Mouse (Mus musculus): ENCODE data around the gene Stxbp5. TPM values are rescaled to one million over a fixed set of nuclear protein-coding genes. Genes with fewer than 3 reads are reported as not detected.

The Stxbp5 gene
- polyA plus RNA-seq, 1 experiment from 2014 or later: 5.5 TPM

DNA sequence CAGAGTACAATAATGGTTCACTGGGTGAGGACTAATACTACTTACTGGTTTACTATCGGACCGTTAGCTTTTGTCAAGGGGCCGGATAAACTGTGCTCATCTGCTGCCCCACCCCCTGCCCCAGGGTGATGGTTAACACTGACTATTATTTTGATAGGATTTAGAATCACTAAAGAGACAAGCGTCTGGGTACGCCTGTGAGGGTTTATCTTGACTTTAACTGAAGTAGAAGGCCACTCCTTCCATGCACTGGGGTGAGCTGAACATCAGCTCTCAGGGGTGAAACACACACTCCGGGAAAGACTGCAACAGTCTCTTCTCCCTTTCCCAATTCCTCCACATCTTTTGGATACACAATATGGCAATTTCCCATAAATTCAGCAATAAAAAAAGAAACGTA lies 61.5 kb downstream of the Stxbp5 start:
- no peak overlapping the region for H3K4me2 ChIP-seq
- H3K27me3 ChIP-seq: no peaks in the 10 kb centered on the region
- H3K36me3 ChIP-seq: 0 out of 2 replicates have a peak, but pooled peaks cover 5% of the 10 kb centered on the region
- H3K4me1 ChIP-seq: no peaks in the 10 kb centered on the region
- ATAC-seq (ENCODE audit: insufficient number of reproducible peaks, low FRiP score, low TSS enrichment, low read depth): no peak
- no peak overlapping the region for H3K27ac ChIP-seq
- H3K9me3 ChIP-seq: no peaks in the 10 kb centered on the region
- H3K9ac ChIP-seq: no peak overlapping the region
- 72% methylated on average over 7 of the region's 7 CpGs for WGBS
- no peak overlapping the region for H3K4me3 ChIP-seq

DNA sequence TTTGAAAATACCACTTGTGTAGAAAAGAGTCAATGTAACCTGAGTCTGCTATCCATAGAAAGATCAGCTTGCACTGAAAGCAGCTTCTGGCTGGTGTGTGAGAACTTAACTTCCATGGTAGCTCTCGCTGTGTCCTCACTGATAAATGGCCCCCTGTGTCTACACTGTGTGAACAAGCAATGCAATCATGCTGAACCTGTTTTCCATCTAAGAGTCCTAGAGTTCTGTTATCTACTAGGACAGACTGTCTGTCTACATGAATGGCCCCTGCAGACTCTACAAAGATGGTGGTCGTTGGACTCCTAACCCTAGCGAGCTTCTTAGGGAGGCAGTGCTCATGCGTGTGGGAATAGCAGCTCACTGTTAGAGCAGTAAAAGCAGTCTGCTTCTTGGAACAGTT lies 65.9 kb downstream of the Stxbp5 start:
- Histone ChIP-seq H3K27me3 (no peaks in the 10 kb centered on the region), H3K9ac (no peak overlapping the region), H3K4me3 (no peak overlapping the region), H3K36me3 (peaks cover 12% of the 10 kb centered on the region; the same call in 1 of the 2 replicates), H3K4me1 (no peaks in the 10 kb centered on the region), H3K9me3 (no peaks in the 10 kb centered on the region), H3K27ac (no peak overlapping the region), H3K4me2 (no peak overlapping the region)
- WGBS: 85% methylated on average over 4 of the region's 4 CpGs
- ATAC-seq (ENCODE audit: insufficient number of reproducible peaks, low FRiP score, low TSS enrichment, low read depth): no peak

DNA sequence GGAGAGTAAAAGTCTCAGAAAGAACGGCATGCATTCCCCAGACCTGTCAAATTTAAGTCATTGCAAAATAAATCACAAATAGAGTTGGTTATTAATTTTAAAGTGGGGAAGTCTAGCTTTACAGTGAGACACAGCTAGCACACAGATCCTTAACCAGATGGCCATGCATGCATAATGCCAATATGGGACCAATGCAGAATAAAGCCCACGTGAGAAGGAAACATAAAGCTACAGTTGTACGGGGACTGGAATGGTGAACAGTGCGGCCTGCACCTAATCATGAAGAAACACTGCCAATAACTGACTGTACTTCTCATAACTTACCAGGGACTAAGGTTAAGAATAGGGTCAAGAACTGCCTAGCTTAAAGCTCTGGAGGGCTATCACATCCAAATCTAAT lies 67.9 kb downstream of the Stxbp5 start:
- no peak overlapping the region for H3K4me3 ChIP-seq
- H3K9me3 ChIP-seq: no peaks in the 10 kb centered on the region
- H3K27ac ChIP-seq: no peak overlapping the region
- no peak overlapping the region for H3K9ac ChIP-seq
- WGBS: 61% methylated on average over 4 of the region's 4 CpGs
- H3K4me2 ChIP-seq: no peak overlapping the region
- H3K4me1 ChIP-seq: no peaks in the 10 kb centered on the region
- no peaks in the 10 kb centered on the region for H3K27me3 ChIP-seq
- peaks cover 12% of the 10 kb centered on the region; the same call in 1 of the 2 replicates for H3K36me3 ChIP-seq
- ATAC-seq (ENCODE audit: insufficient number of reproducible peaks, low FRiP score, low TSS enrichment, low read depth): no peak

DNA sequence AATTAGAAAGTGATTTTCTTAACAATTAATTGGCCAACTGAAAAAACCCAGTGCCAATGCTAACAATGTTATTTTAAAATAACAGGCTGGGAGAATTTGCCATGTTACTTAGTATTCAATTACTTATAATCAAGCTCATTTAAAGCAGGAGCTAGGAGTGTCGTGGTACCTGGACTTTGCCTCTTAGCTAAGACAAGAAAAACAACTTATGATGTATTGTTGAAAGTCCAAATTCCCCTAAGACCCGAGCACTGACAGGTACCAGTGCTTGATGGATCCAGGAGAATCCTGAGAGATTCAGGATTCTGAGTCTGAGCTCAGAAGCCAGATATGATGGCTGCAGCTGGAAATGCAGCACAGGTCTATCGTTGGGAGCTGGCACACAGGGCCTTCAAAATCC lies 71.1 kb downstream of the Stxbp5 start:
- Histone ChIP-seq H3K4me3 (no peak overlapping the region), H3K27ac (no peak overlapping the region), H3K4me1 (no peaks in the 10 kb centered on the region), H3K9me3 (no peaks in the 10 kb centered on the region), H3K36me3 (peaks cover 7% of the 10 kb centered on the region; the same call in 1 of the 2 replicates), H3K4me2 (no peak overlapping the region), H3K9ac (no peak overlapping the region), H3K27me3 (no peaks in the 10 kb centered on the region)
- 89% methylated on average over 3 of the region's 3 CpGs for WGBS
- no peak for ATAC-seq (ENCODE audit: insufficient number of reproducible peaks, low FRiP score, low TSS enrichment, low read depth)

GRCm38 (mm10) chr10:9821299-9821698 lies 79.6 kb downstream of the Stxbp5 start:
- Histone ChIP-seq H3K9ac (no peak overlapping the region), H3K4me2 (no peak overlapping the region), H3K27me3 (no peaks in the 10 kb centered on the region), H3K27ac (no peak overlapping the region), H3K4me1 (no peaks in the 10 kb centered on the region), H3K4me3 (no peak overlapping the region), H3K9me3 (no peaks in the 10 kb centered on the region), H3K36me3 (0 out of 2 replicates have a peak, but pooled peaks cover 2% of the 10 kb centered on the region)
- no peak for ATAC-seq (ENCODE audit: insufficient number of reproducible peaks, low FRiP score, low TSS enrichment, low read depth)
- 64% methylated on average over 6 of the region's 6 CpGs for WGBS

GRCm38 (mm10) chr10:9818574-9818973 lies 82.3 kb downstream of the Stxbp5 start:
- Histone ChIP-seq H3K4me3 (no peak overlapping the region), H3K9ac (no peak overlapping the region), H3K27ac (no peak overlapping the region), H3K4me1 (no peaks in the 10 kb centered on the region), H3K36me3 (0 out of 2 replicates have a peak, but pooled peaks cover 2% of the 10 kb centered on the region), H3K9me3 (no peaks in the 10 kb centered on the region), H3K4me2 (no peak overlapping the region), H3K27me3 (no peaks in the 10 kb centered on the region)
- no peak for ATAC-seq (ENCODE audit: insufficient number of reproducible peaks, low FRiP score, low TSS enrichment, low read depth)
- WGBS: 95% methylated on average over 7 of the region's 7 CpGs

DNA sequence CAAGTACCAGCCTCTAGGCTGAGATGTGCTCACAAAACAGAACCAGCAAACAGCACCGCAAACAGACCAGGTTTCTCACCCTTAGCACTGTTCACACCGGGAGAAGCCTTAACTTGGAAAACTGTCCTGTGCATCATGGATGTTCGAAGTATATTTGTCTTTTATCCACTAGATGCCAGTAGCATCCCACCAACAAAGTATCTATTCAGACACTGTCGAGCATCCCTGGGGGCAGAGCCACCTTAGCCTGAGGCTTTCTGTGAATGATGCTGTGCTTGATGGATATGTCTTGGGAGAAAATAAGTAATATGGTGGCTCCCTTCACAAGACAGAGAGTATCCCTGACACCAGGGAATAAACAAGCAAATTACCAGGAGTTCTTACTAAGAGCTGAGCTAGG lies 87.0 kb downstream of the Stxbp5 start:
- Histone ChIP-seq H3K27ac (no peak overlapping the region), H3K36me3 (0 out of 2 replicates have a peak, but pooled peaks cover 2% of the 10 kb centered on the region), H3K27me3 (no peaks in the 10 kb centered on the region), H3K4me1 (no peaks in the 10 kb centered on the region), H3K4me3 (no peak overlapping the region), H3K9me3 (no peaks in the 10 kb centered on the region), H3K4me2 (no peak overlapping the region), H3K9ac (no peak overlapping the region)
- 81% methylated on average over 4 of the region's 4 CpGs for WGBS
- no peak for ATAC-seq (ENCODE audit: insufficient number of reproducible peaks, low FRiP score, low TSS enrichment, low read depth)

GRCm38 (mm10) chr10:9807596-9807995 lies 93.3 kb downstream of the Stxbp5 start:
- Histone ChIP-seq H3K4me2 (no peak overlapping the region), H3K9ac (no peak overlapping the region), H3K36me3 (peaks cover 4% of the 10 kb centered on the region), H3K4me3 (no peak overlapping the region), H3K4me1 (no peaks in the 10 kb centered on the region), H3K27ac (no peak overlapping the region), H3K27me3 (no peaks in the 10 kb centered on the region), H3K9me3 (no peaks in the 10 kb centered on the region)
- ATAC-seq (ENCODE audit: insufficient number of reproducible peaks, low FRiP score, low TSS enrichment, low read depth): no peak
- 86% methylated on average over 2 of the region's 2 CpGs for WGBS

DNA sequence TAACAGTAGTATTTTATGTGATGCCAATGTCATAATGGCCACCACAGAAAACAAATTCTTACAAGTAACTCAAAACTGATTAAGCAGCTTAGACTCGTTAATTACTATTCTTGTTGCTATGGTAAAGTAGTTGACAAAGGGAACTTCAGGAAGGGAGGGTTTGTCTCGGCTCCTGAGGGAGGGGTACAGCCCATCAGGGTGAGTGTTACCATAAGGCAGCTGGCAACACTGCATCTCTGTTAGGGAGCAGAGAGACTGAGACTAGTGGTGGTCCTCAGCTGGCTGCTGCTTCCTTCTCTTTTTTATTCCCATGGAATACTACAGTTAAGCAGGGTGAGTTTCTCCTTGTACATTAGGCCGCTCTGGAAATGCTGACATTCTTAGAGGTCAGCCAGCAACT lies 95.5 kb downstream of the Stxbp5 start:
- no peak for ATAC-seq (ENCODE audit: insufficient number of reproducible peaks, low FRiP score, low TSS enrichment, low read depth)
- 58% methylated on average over 3 of the region's 3 CpGs for WGBS
- no peak overlapping the region for H3K27ac ChIP-seq
- no peaks in the 10 kb centered on the region for H3K9me3 ChIP-seq
- H3K27me3 ChIP-seq: no peaks in the 10 kb centered on the region
- H3K36me3 ChIP-seq: peaks cover 4% of the 10 kb centered on the region
- H3K4me3 ChIP-seq: no peak overlapping the region
- no peak overlapping the region for H3K9ac ChIP-seq
- H3K4me1 ChIP-seq: no peaks in the 10 kb centered on the region
- no peak overlapping the region for H3K4me2 ChIP-seq

GRCm38 (mm10) chr10:9803126-9803525 lies 97.8 kb downstream of the Stxbp5 start:
- Histone ChIP-seq H3K9ac (no peak overlapping the region), H3K36me3 (peaks cover 8% of the 10 kb centered on the region), H3K4me1 (no peaks in the 10 kb centered on the region), H3K4me2 (no peak overlapping the region), H3K9me3 (no peaks in the 10 kb centered on the region), H3K27ac (no peak overlapping the region), H3K27me3 (no peaks in the 10 kb centered on the region), H3K4me3 (no peak overlapping the region)
- no peak for ATAC-seq (ENCODE audit: insufficient number of reproducible peaks, low FRiP score, low TSS enrichment, low read depth)
- WGBS: 59% methylated on average over 2 of the region's 2 CpGs

DNA sequence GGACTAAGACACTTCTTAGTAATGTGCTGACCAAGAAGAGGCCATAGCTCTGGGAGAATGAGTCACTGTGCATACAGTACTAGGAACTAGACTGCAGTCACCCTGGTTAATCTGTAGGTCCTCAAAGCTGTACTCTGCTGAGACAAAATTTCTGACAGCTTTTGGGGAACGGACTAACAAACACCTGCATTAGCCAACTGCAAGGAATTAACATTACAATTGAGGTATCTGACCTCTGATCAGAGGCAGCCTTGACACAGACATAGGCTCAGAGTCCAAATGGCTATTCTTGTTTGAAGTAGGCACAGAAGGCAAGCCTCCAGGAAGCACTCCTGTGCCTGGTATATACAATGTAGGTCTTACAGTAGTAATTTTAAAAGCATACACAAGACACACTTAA lies 99.3 kb downstream of the Stxbp5 start:
- 64% methylated on average over 1 of the region's 1 CpGs for WGBS
- no peaks in the 10 kb centered on the region for H3K27me3 ChIP-seq
- H3K9me3 ChIP-seq: no peaks in the 10 kb centered on the region
- H3K9ac ChIP-seq: no peak overlapping the region
- H3K27ac ChIP-seq: no peak overlapping the region
- H3K4me2 ChIP-seq: no peak overlapping the region
- no peaks in the 10 kb centered on the region for H3K4me1 ChIP-seq
- no peak overlapping the region for H3K4me3 ChIP-seq
- H3K36me3 ChIP-seq: peaks cover 16% of the 10 kb centered on the region
- ATAC-seq (ENCODE audit: insufficient number of reproducible peaks, low FRiP score, low TSS enrichment, low read depth): no peak

DNA sequence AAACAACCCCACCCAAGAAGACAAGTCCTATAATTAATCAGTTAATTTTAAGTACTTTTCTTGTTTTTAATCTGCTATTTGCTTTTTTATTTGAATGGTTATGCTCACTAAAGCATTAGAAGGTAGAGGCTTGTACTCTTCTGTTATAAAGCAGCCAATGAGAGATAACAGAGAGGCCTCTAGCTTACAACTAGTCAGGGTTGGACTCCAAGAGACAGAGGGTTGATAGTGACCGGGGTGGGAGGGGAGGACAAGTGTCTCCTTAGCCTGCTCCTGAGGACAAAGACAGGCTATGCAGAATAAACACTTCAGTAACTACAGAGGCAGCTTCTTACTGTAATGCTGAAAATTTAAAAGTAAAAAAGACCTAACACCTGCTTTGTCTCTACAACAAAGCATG lies 101.8 kb downstream of the Stxbp5 start:
- H3K4me3 ChIP-seq: no peak overlapping the region
- no peaks in the 10 kb centered on the region for H3K9me3 ChIP-seq
- WGBS: 86% methylated on average over 1 of the region's 1 CpGs
- no peak for ATAC-seq (ENCODE audit: insufficient number of reproducible peaks, low FRiP score, low TSS enrichment, low read depth)
- H3K27ac ChIP-seq: no peak overlapping the region
- no peaks in the 10 kb centered on the region for H3K27me3 ChIP-seq
- H3K9ac ChIP-seq: no peak overlapping the region
- peaks cover 16% of the 10 kb centered on the region for H3K36me3 ChIP-seq
- no peaks in the 10 kb centered on the region for H3K4me1 ChIP-seq
- no peak overlapping the region for H3K4me2 ChIP-seq

DNA sequence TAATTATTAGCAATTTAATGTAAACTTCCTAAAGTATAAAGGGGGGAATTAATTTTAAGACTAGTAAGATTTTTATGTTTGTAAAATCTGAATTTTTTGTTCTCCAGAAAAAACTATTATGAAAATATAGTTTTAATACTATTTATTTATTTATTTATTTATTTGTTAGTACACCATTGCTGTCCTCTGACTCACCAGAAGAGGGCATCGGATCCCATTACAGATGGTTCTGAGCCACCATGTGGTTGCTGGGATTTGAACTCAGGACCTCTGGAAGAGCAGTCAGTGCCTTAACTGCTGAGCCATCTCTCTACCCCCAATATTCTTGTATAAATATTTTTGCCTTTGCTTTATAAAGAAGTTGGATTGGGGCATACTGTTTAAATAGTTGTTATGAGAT lies 104.5 kb downstream of the Stxbp5 start:
- Histone ChIP-seq H3K9ac (no peak overlapping the region), H3K4me2 (no peak overlapping the region), H3K4me3 (no peak overlapping the region), H3K4me1 (no peaks in the 10 kb centered on the region), H3K27me3 (no peaks in the 10 kb centered on the region), H3K27ac (no peak overlapping the region), H3K9me3 (no peaks in the 10 kb centered on the region), H3K36me3 (peaks cover 18% of the 10 kb centered on the region)
- WGBS: 97% methylated on average over 1 of the region's 1 CpGs
- ATAC-seq (ENCODE audit: insufficient number of reproducible peaks, low FRiP score, low TSS enrichment, low read depth): no peak

All from limb, embryonic 15.5 days (tissue).